Mouse (Mus musculus) stomach, postnatal 0 days (tissue): ENCODE data around the gene Mgat5. TPM values are rescaled to one million over a fixed set of nuclear protein-coding genes. Genes with fewer than 3 reads are reported as not detected.

Experiments used
- ATAC-seq: fragments of 200-750 bp; cut with Nextera tagmentation; 2 replicates; pipeline ENCODE4 v1.8.0; 2017; ENCODE audit not compliant: low FRiP score, low TSS enrichment
- DNase-seq: peaks from one replicate; pipeline ENCODE4 v3.0.0-alpha.2; 2016; ENCODE audit warnings: low spot score
- H3K27ac ChIP-seq: fragments of 300-500 bp; sonication (generic); replicated peaks from 2 replicates; pipeline ENCODE4 v1.5.1; 2014; ENCODE audit warnings: mild to moderate bottlenecking, control low read depth
- H3K27me3 ChIP-seq: fragments of 300-500 bp; sonication (generic); 2 replicates; pipeline ENCODE4 v1.6.1; 2014; ENCODE audit warnings: low read length; ENCODE audit not compliant: control insufficient read depth, insufficient read depth
- H3K36me3 ChIP-seq: fragments of 300-500 bp; sonication (generic); 2 replicates; pipeline ENCODE4 v1.6.1; 2014; ENCODE audit warnings: low read length, mixed read lengths; ENCODE audit not compliant: control insufficient read depth, insufficient read depth
- H3K4me1 ChIP-seq: fragments of 300-500 bp; sonication (generic); replicated peaks from 2 replicates; pipeline ENCODE4 v1.6.1; 2014; ENCODE audit warnings: antibody characterized with exemption; ENCODE audit not compliant: control insufficient read depth, insufficient read depth
- H3K4me2 ChIP-seq: fragments of 300-500 bp; sonication (generic); replicated peaks from 2 replicates; pipeline ENCODE4 v1.6.1; 2014; ENCODE audit warnings: low read depth, mild to moderate bottlenecking, control low read depth, moderate library complexity
- H3K4me3 ChIP-seq: fragments of 300-500 bp; sonication (generic); 2 replicates; pipeline ENCODE4 v1.5.1; 2014; ENCODE audit warnings: low read depth, low read length, control low read depth
- H3K9ac ChIP-seq: fragments of 300-500 bp; sonication (generic); 2 replicates; pipeline ENCODE4 v1.6.1; 2014; ENCODE audit warnings: mild to moderate bottlenecking, low read length, control low read depth, mixed read lengths
- H3K9me3 ChIP-seq: fragments of 300-500 bp; sonication (generic); 2 replicates; pipeline ENCODE4 v1.6.1; 2016; ENCODE audit warnings: low read length; ENCODE audit not compliant: control insufficient read depth
- CTCF ChIP-seq: IDR thresholded peaks from 2 replicates; pipeline ENCODE4 v1.5.1; 2016; ENCODE audit warnings: antibody characterized with exemption, low read depth, mild to moderate bottlenecking, moderate library complexity
- EP300 ChIP-seq: optimal IDR thresholded peaks from 2 replicates; pipeline ENCODE3; 2016; ENCODE audit warnings: antibody characterized with exemption
- WGBS: fragments of 180-500 bp; shearing (Covaris S2); extraction: QIAGEN DNeasy Blood & Tissue Kit; methylation state at CpG from one replicate; pipeline ENCODE4 v1.1.7; 2014; 5-methylcytosine and 5-hydroxymethylcytosine counted together
- polyA plus RNA-seq: library from polyadenylated mRNA; unstranded; fragments of >200 nt; fragmentation: Nextera tagmentation; extraction: Ambion mirVana; gene quantifications from 2 replicates; pipeline ENCODE4 v1.2.1, GENCODE M21; 2015

Mgat5 gene
- polyA plus RNA-seq, 1 experiment from 2014 or later, result 2.0 TPM

DNA sequence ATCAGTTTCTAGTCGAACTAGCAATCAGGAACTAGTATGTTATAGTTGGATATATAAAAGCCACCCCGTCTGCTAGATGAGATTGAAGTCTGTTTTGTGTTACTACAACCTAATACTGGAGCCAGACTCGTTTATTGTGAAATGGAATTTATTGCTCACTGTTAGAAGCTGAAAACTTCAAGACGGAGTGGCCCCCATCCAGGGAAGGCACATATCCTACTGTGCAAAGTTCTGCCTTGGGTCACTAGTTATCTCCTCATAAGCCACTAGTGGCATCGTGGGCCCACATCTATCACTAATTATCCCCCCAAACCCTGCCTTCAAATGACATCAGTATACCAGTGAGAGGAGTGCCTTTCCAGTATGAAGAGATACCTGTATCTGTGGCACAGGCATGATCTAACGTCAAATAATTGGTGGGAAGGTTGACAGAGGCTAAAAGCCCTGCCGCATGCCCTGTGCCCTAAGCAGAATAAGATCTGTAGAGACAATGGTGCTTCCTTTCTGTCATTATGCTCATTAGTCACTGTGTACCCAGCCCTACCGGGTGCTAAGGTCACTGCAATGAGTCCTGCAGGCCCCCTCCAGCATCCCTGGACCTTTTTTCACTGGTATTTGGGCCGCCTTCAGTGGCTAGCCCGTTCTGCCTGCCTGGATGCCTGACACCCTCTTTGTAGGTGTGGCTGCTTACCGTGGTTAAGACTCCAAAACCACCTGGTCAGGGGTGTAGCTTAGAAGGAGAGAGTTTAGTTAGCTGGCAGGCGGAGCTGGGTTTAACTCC, 191.9 kb downstream of the Mgat5 start:
- ATAC-seq (no peak), DNase-seq (no peak)
- TF ChIP-seq EP300 (no peak), CTCF (no peak)
- Histone ChIP-seq H3K4me3 (no peak overlapping the region), H3K9ac (no peak overlapping the region), H3K9me3 (no peaks in the 10 kb centered on the region), H3K27ac (no peak overlapping the region), H3K27me3 (no peaks in the 10 kb centered on the region), H3K36me3 (0 out of 2 replicates have a peak, but pooled peaks cover 2% of the 10 kb centered on the region), H3K4me2 (peak overlapping the region; percentile 27; the same call in 1 of the 2 replicates), H3K4me1 (no peaks in the 10 kb centered on the region)
- 70% methylated on average over 12 of the region's 12 CpGs for WGBS

- 0 out of 2 replicates have a peak, but pooled peaks have one; percentile 18 for ATAC-seq
- Histone ChIP-seq H3K27ac (no peak overlapping the region), H3K27me3 (no peaks in the 10 kb centered on the region), H3K4me2 (peak overlapping the region; percentile 27; the same call in 1 of the 2 replicates), H3K9me3 (no peaks in the 10 kb centered on the region), H3K36me3 (0 out of 2 replicates have a peak, but pooled peaks cover 2% of the 10 kb centered on the region), H3K4me1 (no peaks in the 10 kb centered on the region), H3K9ac (no peak overlapping the region), H3K4me3 (no peak overlapping the region)
- 73% methylated on average over 13 of the region's 13 CpGs for WGBS
- TF ChIP-seq CTCF (no peak), EP300 (no peak)
- DNase-seq, result no peak
Measured at GRCm38 (mm10) chr1:127397396-127397795, 192.6 kb downstream of the Mgat5 start.

GRCm38 (mm10) chr1:127398186-127398585, 193.4 kb downstream of the Mgat5 start:
- 82% methylated on average over 5 of the region's 5 CpGs for WGBS
- Histone ChIP-seq H3K27me3 (no peaks in the 10 kb centered on the region), H3K4me2 (no peak overlapping the region), H3K9ac (no peak overlapping the region), H3K36me3 (0 out of 2 replicates have a peak, but pooled peaks cover 2% of the 10 kb centered on the region), H3K9me3 (no peaks in the 10 kb centered on the region), H3K27ac (no peak overlapping the region), H3K4me1 (no peaks in the 10 kb centered on the region), H3K4me3 (no peak overlapping the region)
- TF ChIP-seq CTCF (no peak), EP300 (no peak)
- no peak for DNase-seq
- no peak for ATAC-seq

- no peak overlapping the region for H3K4me3 ChIP-seq
- H3K4me2 ChIP-seq, result no peak overlapping the region
- H3K9ac ChIP-seq, result no peak overlapping the region
- TF ChIP-seq EP300, result no peak
- TF ChIP-seq CTCF, result no peak
- no peak overlapping the region for H3K27ac ChIP-seq
- DNase-seq (no peak), ATAC-seq (no peak)
- no peaks in the 10 kb centered on the region for H3K4me1 ChIP-seq
- 68% methylated on average over 2 of the region's 2 CpGs for WGBS
- H3K9me3 ChIP-seq, result no peaks in the 10 kb centered on the region
- no peaks in the 10 kb centered on the region for H3K36me3 ChIP-seq
- H3K27me3 ChIP-seq, result no peaks in the 10 kb centered on the region
Measured at GRCm38 (mm10) chr1:127400198-127400597, 195.4 kb downstream of the Mgat5 start.

DNA sequence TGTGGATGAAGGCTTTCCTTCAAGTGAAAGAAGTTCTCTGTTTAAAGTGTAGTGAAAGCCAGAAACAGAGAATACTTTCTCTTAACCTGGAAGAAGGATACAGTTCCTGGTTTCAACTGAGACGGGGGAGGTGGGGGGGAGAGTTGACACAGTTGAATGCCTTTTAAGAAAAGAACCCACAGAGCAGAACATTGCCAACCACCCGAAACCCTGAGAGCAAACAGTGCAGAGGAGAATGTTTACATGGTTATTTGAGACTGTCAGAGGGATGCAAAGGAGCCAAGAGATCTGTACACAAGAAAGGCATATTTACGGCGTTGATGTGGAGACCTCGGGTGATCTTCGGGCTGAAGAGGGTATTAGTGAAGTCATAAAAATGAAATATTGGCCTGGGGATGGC, 195.9 kb downstream of the Mgat5 start:
- Histone ChIP-seq H3K36me3 (no peaks in the 10 kb centered on the region), H3K4me1 (no peaks in the 10 kb centered on the region), H3K4me3 (no peak overlapping the region), H3K27ac (no peak overlapping the region), H3K9ac (no peak overlapping the region), H3K27me3 (no peaks in the 10 kb centered on the region), H3K9me3 (no peaks in the 10 kb centered on the region), H3K4me2 (no peak overlapping the region)
- ATAC-seq (no peak), DNase-seq (no peak)
- TF ChIP-seq EP300 (no peak), CTCF (no peak)
- WGBS, result 33% methylated on average over 6 of the region's 6 CpGs

GRCm38 (mm10) chr1:127404655-127405054, 199.8 kb downstream of the Mgat5 start:
- Histone ChIP-seq H3K4me3 (no peak overlapping the region), H3K27ac (no peak overlapping the region), H3K36me3 (no peaks in the 10 kb centered on the region), H3K9ac (no peak overlapping the region), H3K9me3 (no peaks in the 10 kb centered on the region), H3K27me3 (no peaks in the 10 kb centered on the region), H3K4me1 (no peaks in the 10 kb centered on the region), H3K4me2 (no peak overlapping the region)
- DNase-seq, result no peak
- 82% methylated on average over 3 of the region's 3 CpGs for WGBS
- TF ChIP-seq CTCF (no peak), EP300 (no peak)
- no peak for ATAC-seq
